Mouse (Mus musculus): ENCODE results near the gene Mrpl45. TPM values are rescaled to one million over a fixed set of nuclear protein-coding genes. Genes with fewer than 3 reads are reported as not detected.
A peak's percentile ranks its signal among the peaks of the same experiment; 100 is the strongest.

Gene Mrpl45
- total RNA-seq, 2 experiments from 2014 or later: 40.1 to 52.8 TPM

DNA sequence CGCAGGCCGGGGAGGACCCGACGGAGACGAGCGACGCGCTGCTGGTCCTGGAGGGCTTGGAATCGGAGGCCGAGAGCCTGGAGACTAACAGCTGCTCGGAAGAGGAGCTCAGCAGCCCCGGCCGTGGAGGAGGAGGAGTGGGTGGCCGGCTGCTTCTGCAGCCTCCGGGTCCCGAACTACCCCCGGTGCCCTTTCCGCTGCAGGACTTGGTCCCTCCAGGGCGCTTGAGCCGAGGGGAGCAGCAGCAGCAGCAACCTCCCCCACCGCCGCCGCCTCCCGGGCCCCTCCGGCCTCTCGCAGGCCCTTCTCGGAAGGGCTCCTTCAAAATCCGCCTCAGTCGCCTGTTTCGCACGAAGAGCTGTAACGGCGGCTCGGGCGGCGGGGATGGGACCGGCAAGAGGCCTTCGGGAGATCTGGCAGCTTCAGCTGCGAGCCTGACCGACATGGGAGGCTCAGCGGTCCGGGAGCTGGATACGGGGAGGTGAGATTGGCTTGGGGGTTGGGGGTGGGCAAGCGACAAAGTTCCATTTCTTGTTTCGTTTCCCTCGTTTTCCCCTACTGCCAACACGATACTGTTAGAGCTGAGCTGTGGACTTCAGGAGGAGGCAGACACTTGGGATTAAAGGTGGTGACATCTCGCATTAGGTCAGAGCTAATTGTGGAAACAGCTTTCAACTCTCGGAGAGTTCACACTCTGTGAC, 47.6 kb downstream of the Mrpl45 start:
- DNase-seq: peak; percentile 61

DNA sequence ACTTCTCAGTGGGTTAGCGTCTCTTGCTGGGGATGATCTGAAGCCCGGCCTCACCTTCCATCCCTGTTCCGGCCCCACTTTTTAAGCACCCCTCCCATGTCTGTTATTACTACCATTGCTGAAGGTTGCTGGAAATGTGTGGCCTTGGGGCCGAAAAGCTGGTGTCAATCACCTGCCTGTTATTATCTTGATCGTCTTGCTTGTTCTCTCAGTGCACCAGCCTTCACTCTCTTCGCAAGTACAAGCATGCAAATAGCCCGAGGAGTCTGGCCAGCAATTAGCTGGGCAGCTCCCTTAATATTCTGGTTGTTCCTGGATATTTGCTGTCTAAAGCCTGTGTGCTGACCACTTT, 48.1 kb downstream of the Mrpl45 start:
- DNase-seq: no peak

DNA sequence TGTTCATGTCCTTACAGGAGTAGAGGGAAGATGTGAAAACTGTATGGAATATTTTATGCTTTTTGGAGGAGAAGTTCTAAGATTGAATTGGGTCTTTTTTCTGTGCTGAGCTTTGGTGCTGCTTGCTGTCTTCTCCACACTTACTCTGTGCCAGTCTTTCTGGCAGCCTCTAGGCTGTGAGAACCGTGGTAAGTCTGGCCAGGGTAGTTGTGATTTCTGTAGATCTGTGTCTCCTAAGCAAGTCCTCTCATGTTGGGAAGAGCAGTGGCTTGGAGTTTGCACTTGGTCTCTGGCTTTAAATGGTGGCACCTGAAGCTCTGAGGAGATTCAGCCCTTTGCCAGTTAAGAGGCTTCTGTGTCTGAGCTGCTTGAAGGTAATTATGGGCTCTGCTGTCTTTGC, 50.0 kb downstream of the Mrpl45 start:
- DNase-seq: no peak

DNA sequence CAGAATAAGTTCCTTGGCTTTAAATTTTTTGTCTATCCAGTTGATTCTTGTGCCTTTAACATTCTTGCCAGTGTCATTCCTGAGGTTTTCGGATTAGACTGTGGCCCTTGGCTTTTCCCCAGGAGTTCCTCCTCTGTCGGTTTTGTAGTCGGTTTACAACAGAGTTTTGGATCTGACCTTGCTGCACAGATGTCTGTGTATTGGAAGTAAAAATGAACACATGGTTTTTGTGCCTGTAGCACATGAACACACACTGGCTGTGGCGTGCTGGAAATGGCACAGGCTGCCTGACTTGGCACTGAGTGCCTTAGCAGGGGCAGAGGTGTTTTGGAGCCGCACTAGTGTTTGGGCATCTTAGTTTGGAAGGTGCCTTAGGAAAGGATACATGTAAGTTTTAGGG, 53.0 kb downstream of the Mrpl45 start:
- DNase-seq: no peak

DNA sequence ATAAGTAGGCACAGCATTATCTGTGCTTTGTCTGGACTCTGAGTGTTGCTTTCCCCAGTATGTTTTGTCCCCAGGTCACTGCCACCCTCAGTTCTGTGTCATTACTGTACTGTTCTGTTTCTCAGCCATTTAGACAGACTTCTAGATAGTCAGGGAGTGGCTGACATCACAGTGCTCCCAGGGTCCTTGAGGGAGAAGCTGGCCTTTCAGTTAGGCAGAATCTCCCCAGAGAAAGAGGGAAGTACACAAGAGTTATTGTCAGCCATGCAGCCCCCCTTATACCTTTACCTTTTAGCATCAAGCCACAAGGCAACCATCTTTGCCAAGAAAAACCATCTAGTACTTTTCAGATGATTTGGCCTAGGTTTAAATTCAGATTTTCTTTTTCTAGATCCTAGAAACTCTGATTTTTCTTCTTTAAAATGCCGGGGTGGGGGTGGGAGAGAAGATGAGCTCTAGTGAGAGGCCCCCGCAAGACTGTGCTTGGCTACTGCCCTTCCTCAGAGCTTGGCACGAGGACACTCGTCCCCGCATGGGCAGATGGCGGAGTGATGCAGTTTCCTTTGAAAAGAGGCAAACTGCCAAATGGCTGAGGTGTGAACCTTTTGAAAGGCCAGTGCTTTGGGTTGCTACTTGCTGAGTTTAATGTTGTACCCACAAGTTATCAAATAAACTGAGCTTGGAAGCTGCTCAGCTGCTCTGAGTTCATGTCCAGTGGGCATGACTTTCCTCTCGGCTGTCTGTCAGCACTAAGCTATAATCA, 55.0 kb downstream of the Mrpl45 start:
- no peak for DNase-seq

DNA sequence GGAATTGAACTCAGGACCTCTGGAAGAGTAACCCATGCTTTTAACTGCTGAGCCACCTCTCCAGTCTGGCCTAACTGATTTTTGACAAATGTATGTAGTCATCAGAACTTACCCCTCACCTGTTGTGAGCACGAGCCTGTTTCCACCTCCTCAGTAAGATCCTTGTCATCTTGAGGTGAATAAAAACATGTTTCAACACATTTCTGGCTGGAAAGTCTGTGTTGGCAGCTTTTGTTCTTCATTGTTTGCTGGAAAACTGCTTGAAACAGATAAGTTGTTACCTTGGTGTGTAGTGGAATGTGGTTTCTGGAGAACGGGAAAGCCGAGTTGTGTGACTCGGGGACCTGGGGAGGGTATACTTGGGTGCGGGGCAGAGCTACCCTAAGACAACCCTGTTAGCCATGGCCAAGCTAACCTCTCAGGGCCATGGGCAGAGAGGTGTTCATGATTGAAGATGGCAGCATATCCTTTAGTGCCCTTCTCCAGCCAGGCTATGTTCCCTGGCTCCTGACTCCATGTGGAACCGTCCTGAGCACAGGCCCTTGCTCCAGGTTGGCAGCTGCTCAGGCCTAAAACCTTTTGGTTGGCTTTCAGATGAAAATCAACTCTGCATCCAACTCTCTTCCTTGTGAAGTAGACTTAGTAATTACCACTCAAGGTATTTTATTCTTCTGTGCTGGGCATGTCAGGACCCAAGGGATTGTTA, 56.8 kb downstream of the Mrpl45 start:
- DNase-seq: no peak

DNA sequence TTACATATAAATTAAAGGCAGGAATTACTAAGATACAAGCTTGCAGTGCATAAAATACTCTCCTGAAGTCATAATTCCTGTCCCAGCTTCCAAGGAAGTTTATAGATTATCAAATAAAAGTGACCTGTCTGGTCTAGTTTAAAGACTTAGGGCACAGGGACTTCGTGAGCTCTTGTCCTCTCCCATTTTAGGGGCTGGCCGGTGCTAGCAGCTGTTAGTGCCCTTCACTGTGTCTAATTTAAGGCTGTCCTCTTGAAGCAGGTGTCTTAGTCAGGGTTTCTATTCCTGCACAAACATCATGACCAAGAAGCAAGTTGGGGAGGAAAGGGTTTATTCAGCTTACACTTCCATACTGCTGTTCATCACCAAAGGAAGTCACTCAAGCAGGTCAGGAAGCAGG, 57.9 kb downstream of the Mrpl45 start:
- no peak for DNase-seq

Other genes with a start within 250 kb of the Mrpl45 start
- under 1 TPM; 0.21 to 0.64 TPM for gene Tbx21, start 200.4 kb upstream of the Mrpl45 start, total RNA-seq (2021)
- 10 to 100 TPM; 20.9 to 25.4 TPM for gene Tbkbp1, start 164.2 kb upstream of the Mrpl45 start, total RNA-seq (2021)
- 100 to 1,000 TPM; 109 to 115 TPM for gene Kpnb1, start 127.8 kb upstream of the Mrpl45 start, total RNA-seq (2021)
- gene Npepps, start 35.1 kb upstream of the Mrpl45 start, total RNA-seq (2021): 10 to 100 TPM; 63.2 to 68.3 TPM
- gene Gpr179, start 36.4 kb downstream of the Mrpl45 start, total RNA-seq (2021): 1 to 10 TPM; 3.0 to 3.4 TPM
- 10 to 100 TPM; 16.9 to 20.1 TPM for gene Socs7, start 46.8 kb downstream of the Mrpl45 start, total RNA-seq (2021)
- gene Arhgap23, start 99.8 kb downstream of the Mrpl45 start, total RNA-seq (2021): 10 to 100 TPM; 30.9 to 32.3 TPM
- gene 4933428G20Rik, start 184.6 kb downstream of the Mrpl45 start, total RNA-seq (2021): under 1 TPM in 1 of 2 experiments, not detected in 1; 0.18 TPM